Mouse (Mus musculus) ES-Bruce4 (cell line): ENCODE results near the gene Slc39a13. TPM values are rescaled to one million over a fixed set of nuclear protein-coding genes. Genes with fewer than 3 reads are reported as not detected.
"Not testable (repeated sequence)": the region's sequence is repeated elsewhere in the genome, so short reads cannot be mapped to it uniquely, and the experiment has no call there.

ENCODE experiments used
- H3K27ac ChIP-seq: 2 replicates; pipeline ENCODE4 v1.5.1; 2012; ENCODE audit warnings: low read length, inconsistent platforms; ENCODE audit not compliant: insufficient read depth
- H3K27me3 ChIP-seq: 2 replicates; pipeline ENCODE4 v1.6.1; 2012; ENCODE audit warnings: mild to moderate bottlenecking, low read length, inconsistent platforms; ENCODE audit not compliant: control insufficient read depth, poor library complexity, insufficient read depth, severe bottlenecking
- H3K36me3 ChIP-seq: 2 replicates; pipeline ENCODE4 v1.6.1; 2012; ENCODE audit warnings: inconsistent platforms, mild to moderate bottlenecking, low read length, moderate library complexity; ENCODE audit not compliant: control insufficient read depth, poor library complexity, insufficient read depth, severe bottlenecking
- H3K4me1 ChIP-seq: one replicate; pipeline ENCODE4 v1.8.1; 2011; ENCODE audit warnings: low read length; ENCODE audit not compliant: control insufficient read depth, insufficient read depth
- H3K4me3 ChIP-seq: 2 replicates; pipeline ENCODE4 v1.5.1; 2011; ENCODE audit warnings: low read depth, mild to moderate bottlenecking, low read length
- H3K9ac ChIP-seq: 2 replicates; pipeline ENCODE4 v1.6.1; 2012; ENCODE audit warnings: low read depth, mild to moderate bottlenecking, inconsistent platforms; ENCODE audit not compliant: poor library complexity, severe bottlenecking
- H3K9me3 ChIP-seq: replicated peaks from 2 replicates; pipeline ENCODE4 v1.6.1; 2012; ENCODE audit warnings: mild to moderate bottlenecking, low read length, inconsistent platforms; ENCODE audit not compliant: control insufficient read depth, poor library complexity, insufficient read depth, severe bottlenecking
- CTCF ChIP-seq: IDR thresholded peaks from one replicate; pipeline ENCODE4 v1.8.1; 2011; ENCODE audit warnings: low read depth, low read length
- EP300 ChIP-seq: IDR thresholded peaks from 2 replicates; pipeline ENCODE4 v1.6.1; 2011; ENCODE audit warnings: low read depth, low read length; ENCODE audit not compliant: insufficient read depth
- POLR2A ChIP-seq: IDR thresholded peaks from one replicate; pipeline ENCODE4 v1.8.1; 2011; ENCODE audit warnings: low read length; ENCODE audit not compliant: insufficient read depth
- polyA plus RNA-seq: library from polyadenylated mRNA; stranded (reverse); fragments of >200 nt; gene quantifications from 2 replicates; pipeline ENCODE4 v1.2.4, GENCODE M21; 2011; ENCODE audit warnings: low read depth; ENCODE audit not compliant: missing spikeins, insufficient read depth, insufficient read length

The Slc39a13 gene
- polyA plus RNA-seq, 1 experiment: 9.2 TPM

GRCm38 (mm10) chr2:91115578-91115970 lies 45.4 kb upstream of the Slc39a13 start:
- no peaks in the 10 kb centered on the region for H3K27me3 ChIP-seq
- H3K9me3 ChIP-seq: no peaks in the 10 kb centered on the region
- H3K27ac ChIP-seq: no peak overlapping the region

GRCm38 (mm10) chr2:91114781-91115577 lies 44.8 kb upstream of the Slc39a13 start:
- H3K9ac ChIP-seq: peak overlapping the region; percentile 65
- H3K9me3 ChIP-seq: no peaks in the 10 kb centered on the region
- H3K4me1 ChIP-seq: no peaks in the 10 kb centered on the region
- peak; percentile 100 for TF ChIP-seq CTCF
- TF ChIP-seq POLR2A: no peak
- TF ChIP-seq EP300: peak; percentile 83; the same call in 1 of the 2 replicates
- peak overlapping the region; percentile 12; the same call in 1 of the 2 replicates for H3K4me3 ChIP-seq
- no peaks in the 10 kb centered on the region for H3K27me3 ChIP-seq
- no peak overlapping the region for H3K27ac ChIP-seq
- no peaks in the 10 kb centered on the region for H3K36me3 ChIP-seq

More at GRCm38 (mm10) chr2:91115578-91115970, 45.4 kb upstream of the Slc39a13 start:
- Histone ChIP-seq H3K36me3 (no peaks in the 10 kb centered on the region), H3K9ac (peak overlapping the region; percentile 65), H3K4me1 (no peaks in the 10 kb centered on the region), H3K4me3 (peak overlapping the region; percentile 12; the same call in 1 of the 2 replicates)
- TF ChIP-seq CTCF: no peak
- TF ChIP-seq EP300: no peak
- TF ChIP-seq POLR2A: no peak

- H3K36me3 ChIP-seq: no peaks in the 10 kb centered on the region
- H3K27ac ChIP-seq: no peak overlapping the region
- H3K27me3 ChIP-seq: no peaks in the 10 kb centered on the region
- H3K4me1 ChIP-seq: no peaks in the 10 kb centered on the region
- TF ChIP-seq EP300 (no peak), POLR2A (no peak), CTCF (no peak)
- H3K9ac ChIP-seq: no peak overlapping the region
- H3K4me3 ChIP-seq: no peak overlapping the region
- no peaks in the 10 kb centered on the region for H3K9me3 ChIP-seq
Measured at GRCm38 (mm10) chr2:91113852-91114251, 43.6 kb upstream of the Slc39a13 start.

- Histone ChIP-seq H3K4me1 (no peaks in the 10 kb centered on the region), H3K9ac (no peak overlapping the region), H3K9me3 (no peaks in the 10 kb centered on the region), H3K27ac (no peak overlapping the region), H3K4me3 (no peak overlapping the region), H3K27me3 (no peaks in the 10 kb centered on the region), H3K36me3 (no peaks in the 10 kb centered on the region)
- no peak for TF ChIP-seq POLR2A
- no peak for TF ChIP-seq CTCF
- no peak for TF ChIP-seq EP300
Measured at GRCm38 (mm10) chr2:91113334-91113733, 43.1 kb upstream of the Slc39a13 start.

- H3K4me3 ChIP-seq: no peak overlapping the region
- H3K9ac ChIP-seq: no peak overlapping the region
- no peaks in the 10 kb centered on the region for H3K27me3 ChIP-seq
- TF ChIP-seq POLR2A (no peak), EP300 (0 out of 2 replicates have a peak, but pooled peaks have one; percentile 19)
- no peaks in the 10 kb centered on the region for H3K4me1 ChIP-seq
- no peak overlapping the region for H3K27ac ChIP-seq
- no peaks in the 10 kb centered on the region for H3K36me3 ChIP-seq
- H3K9me3 ChIP-seq: no peaks in the 10 kb centered on the region
Measured at GRCm38 (mm10) chr2:91112491-91112890, 42.3 kb upstream of the Slc39a13 start.

- H3K4me3 ChIP-seq, H3K27ac ChIP-seq, H3K27me3 ChIP-seq, H3K36me3 ChIP-seq, H3K9ac ChIP-seq, H3K4me1 ChIP-seq, H3K9me3 ChIP-seq: not testable (repeated sequence)
Measured at GRCm38 (mm10) chr2:91111832-91112231, 41.6 kb upstream of the Slc39a13 start.
